Mouse (Mus musculus) stomach, embryonic 16.5 days (tissue): ENCODE measurements around the gene Cd79b. TPM values are rescaled to one million over a fixed set of nuclear protein-coding genes. Genes with fewer than 3 reads are reported as not detected.
A peak's percentile ranks its signal among the peaks of the same experiment; 100 is the strongest.
"Not testable (repeated sequence)": the region's sequence is repeated elsewhere in the genome, so short reads cannot be mapped to it uniquely, and the experiment has no call there.

ENCODE experiments used
- ATAC-seq: fragments of 200-750 bp; cut with Nextera tagmentation; 2 replicates; pipeline ENCODE4 v1.8.0; 2017; ENCODE audit warnings: moderate number of reproducible peaks, moderate TSS enrichment; ENCODE audit not compliant: insufficient read depth, low FRiP score
- H3K27ac ChIP-seq: fragments of 300-500 bp; sonication (generic); 2 replicates; pipeline ENCODE4 v1.5.1; 2014; ENCODE audit warnings: low read length
- H3K27me3 ChIP-seq: fragments of 300-500 bp; sonication (generic); 2 replicates; pipeline ENCODE4 v1.6.1; 2014; ENCODE audit warnings: low read length, control low read depth, mixed read lengths; ENCODE audit not compliant: control insufficient read depth, insufficient read depth
- H3K36me3 ChIP-seq: fragments of 300-500 bp; sonication (generic); 2 replicates; pipeline ENCODE4 v1.6.1; 2014; ENCODE audit warnings: low read length; ENCODE audit not compliant: control insufficient read depth, insufficient read depth
- H3K4me1 ChIP-seq: fragments of 300-500 bp; sonication (generic); 2 replicates; pipeline ENCODE4 v1.6.1; 2014; ENCODE audit warnings: low read length, control low read depth, mixed read lengths; ENCODE audit not compliant: control insufficient read depth, insufficient read depth
- H3K4me2 ChIP-seq: fragments of 300-500 bp; sonication (generic); 2 replicates; pipeline ENCODE4 v1.6.1; 2014; ENCODE audit warnings: low read depth, low read length, mixed read lengths
- H3K4me3 ChIP-seq: fragments of 300-500 bp; sonication (generic); replicated peaks from 2 replicates; pipeline ENCODE4 v1.5.1; 2014; ENCODE audit warnings: mild to moderate bottlenecking, low read length
- H3K9ac ChIP-seq: fragments of 300-500 bp; sonication (generic); 2 replicates; pipeline ENCODE4 v1.6.1; 2014; ENCODE audit warnings: low read length
- H3K9me3 ChIP-seq: fragments of 300-500 bp; sonication (generic); replicated peaks from 2 replicates; pipeline ENCODE4 v1.6.1; 2016; ENCODE audit warnings: low read length, control low read depth; ENCODE audit not compliant: control insufficient read depth
- WGBS: fragments of 180-500 bp; shearing (Covaris S2); extraction: QIAGEN DNeasy Blood & Tissue Kit; methylation state at CpG from one replicate; pipeline ENCODE4 v1.1.7; 2014; 5-methylcytosine and 5-hydroxymethylcytosine counted together
- polyA plus RNA-seq: library from polyadenylated mRNA; unstranded; fragments of >200 nt; fragmentation: Nextera tagmentation; extraction: Ambion mirVana; gene quantifications from 2 replicates; pipeline ENCODE4 v1.2.1, GENCODE M21; 2015

The Cd79b gene
- polyA plus RNA-seq, 1 experiment from 2014 or later: 3.6 TPM

DNA sequence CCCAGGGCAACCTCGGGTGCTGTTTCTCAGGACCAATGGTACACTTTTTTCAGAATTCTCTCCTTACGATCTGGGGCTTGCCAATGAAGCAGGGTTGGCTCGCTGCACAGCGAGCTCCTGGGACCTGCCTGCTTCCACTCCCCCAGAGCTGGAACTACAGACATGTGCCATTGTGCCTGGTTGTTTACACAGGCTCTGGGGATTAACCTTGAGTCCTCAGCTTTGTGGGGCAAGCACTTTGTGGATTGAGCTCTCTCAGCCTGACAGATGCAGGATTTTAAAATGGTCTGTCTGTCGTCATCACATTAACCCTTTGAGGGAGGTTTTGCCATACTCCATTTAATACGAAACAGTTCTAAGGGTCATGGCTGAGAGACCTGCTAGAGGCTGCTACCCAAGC is 30.3 kb upstream of the Cd79b start:
- H3K36me3 ChIP-seq: no peaks in the 10 kb centered on the region
- H3K4me2 ChIP-seq: no peak overlapping the region; the same call in 1 of the 2 replicates
- 30% methylated on average over 6 of the region's 6 CpGs for WGBS
- H3K27me3 ChIP-seq: no peaks in the 10 kb centered on the region
- no peaks in the 10 kb centered on the region for H3K9me3 ChIP-seq
- peak; percentile 52; the same call in 1 of the 2 replicates for ATAC-seq
- H3K4me3 ChIP-seq: no peak overlapping the region
- no peaks in the 10 kb centered on the region for H3K4me1 ChIP-seq
- no peak overlapping the region for H3K9ac ChIP-seq
- no peak overlapping the region for H3K27ac ChIP-seq

DNA sequence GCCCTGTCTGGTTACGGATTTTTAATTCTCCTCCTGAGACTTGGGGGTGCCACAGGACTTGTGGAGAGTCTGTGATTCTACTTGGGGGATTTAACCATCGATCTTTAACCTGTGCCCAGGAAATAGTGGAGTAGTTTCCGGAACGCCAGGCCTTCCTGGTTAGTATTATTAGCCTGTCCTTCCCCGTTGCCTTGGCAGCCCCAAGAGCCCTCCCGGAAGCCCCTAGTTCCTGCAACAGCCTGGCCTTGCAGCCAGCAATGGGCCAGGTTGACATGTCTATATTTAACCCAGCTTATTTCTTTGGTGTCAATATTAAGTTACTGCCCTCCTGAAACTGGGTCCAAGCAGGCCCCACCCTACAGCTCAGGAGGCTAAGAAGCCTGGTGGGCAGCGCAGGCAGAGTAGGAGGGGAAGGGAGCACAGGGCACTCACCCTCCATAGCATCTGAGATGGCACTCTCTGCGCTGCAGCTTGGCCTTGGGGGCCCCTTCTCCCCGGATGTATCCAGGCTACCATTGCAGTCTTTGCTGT is 26.5 kb upstream of the Cd79b start:
- Histone ChIP-seq H3K4me2 (no peak overlapping the region), H3K36me3 (no peaks in the 10 kb centered on the region), H3K9ac (no peak overlapping the region), H3K27me3 (no peaks in the 10 kb centered on the region), H3K4me1 (no peaks in the 10 kb centered on the region), H3K9me3 (no peaks in the 10 kb centered on the region), H3K27ac (no peak overlapping the region), H3K4me3 (no peak overlapping the region)
- 75% methylated on average over 9 of the region's 9 CpGs for WGBS
- ATAC-seq: no peak

DNA sequence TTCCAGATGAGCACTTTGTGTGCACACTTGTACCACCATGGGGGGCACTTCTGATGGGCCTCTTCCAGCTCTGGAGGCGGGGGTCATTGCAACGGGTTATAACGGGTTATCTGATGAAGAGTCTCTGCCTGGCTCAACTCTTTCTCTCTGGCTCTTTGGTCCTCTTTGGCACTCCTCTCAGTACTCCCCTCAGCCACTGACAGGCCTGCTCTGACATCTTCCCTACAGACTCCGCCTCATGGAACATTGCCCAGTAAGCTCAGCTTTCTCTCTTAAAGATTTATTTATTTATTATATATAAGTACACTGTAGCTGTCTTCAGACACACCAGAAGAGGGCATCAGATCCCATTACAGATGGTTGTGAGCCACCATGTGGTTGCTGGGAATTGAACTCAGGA is 24.8 kb upstream of the Cd79b start:
- WGBS: 76% methylated on average over 4 of the region's 4 CpGs

DNA sequence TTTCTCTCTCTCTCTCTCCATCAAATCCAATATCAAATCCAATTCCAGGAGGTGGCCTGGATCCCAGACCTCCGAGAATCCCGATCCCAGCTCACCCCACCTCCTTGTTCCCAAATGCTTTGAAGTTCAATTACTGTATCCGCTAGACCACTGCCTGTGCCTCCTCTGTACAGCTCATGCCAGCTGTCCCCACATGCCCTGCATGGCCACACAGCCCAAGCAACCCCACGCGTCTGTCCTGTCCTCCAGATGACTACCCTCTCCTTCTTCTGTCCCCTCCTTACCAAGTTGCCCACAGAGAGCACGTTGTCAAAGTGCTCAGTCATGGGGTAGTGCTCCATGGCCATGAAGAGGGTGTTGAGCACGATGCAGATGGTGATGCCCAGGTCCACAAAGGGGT is 24.3 kb upstream of the Cd79b start:
- Histone ChIP-seq H3K9me3 (no peaks in the 10 kb centered on the region), H3K4me1 (no peaks in the 10 kb centered on the region), H3K36me3 (no peaks in the 10 kb centered on the region), H3K27me3 (no peaks in the 10 kb centered on the region), H3K4me3 (no peak overlapping the region), H3K4me2 (no peak overlapping the region), H3K27ac (no peak overlapping the region), H3K9ac (no peak overlapping the region)
- 72% methylated on average over 7 of the region's 7 CpGs for whole genome bisulfite sequencing
- no peak for ATAC-seq

More for the DNA sequence above, 24.8 kb upstream of the Cd79b start:
- ATAC-seq, H3K27me3 ChIP-seq, H3K9me3 ChIP-seq, H3K27ac ChIP-seq, H3K9ac ChIP-seq, H3K4me2 ChIP-seq, H3K4me3 ChIP-seq, H3K4me1 ChIP-seq, H3K36me3 ChIP-seq: not testable (repeated sequence)

DNA sequence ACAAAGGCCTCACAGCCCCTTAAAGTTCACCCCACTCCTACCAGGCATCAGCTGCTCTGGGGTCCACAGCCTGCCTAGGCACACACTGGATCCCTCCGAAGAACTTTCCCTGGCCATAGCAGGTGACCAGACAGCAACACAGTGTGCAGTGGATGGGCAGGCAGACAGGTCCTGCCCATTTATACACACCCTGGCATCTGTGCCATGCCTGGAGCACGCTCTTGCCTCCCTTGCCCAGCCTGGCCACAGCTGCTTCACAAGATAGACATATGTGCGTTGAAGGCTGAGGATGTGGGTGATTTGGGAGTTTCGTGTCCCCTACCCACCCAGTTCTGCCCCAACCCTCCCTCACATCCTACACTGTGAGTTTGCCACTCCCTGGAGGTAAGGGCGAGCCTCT is 23.5 kb upstream of the Cd79b start:
- Histone ChIP-seq H3K9ac (no peak overlapping the region), H3K36me3 (no peaks in the 10 kb centered on the region), H3K27me3 (no peaks in the 10 kb centered on the region), H3K4me1 (no peaks in the 10 kb centered on the region), H3K4me2 (no peak overlapping the region), H3K4me3 (no peak overlapping the region), H3K9me3 (no peaks in the 10 kb centered on the region), H3K27ac (no peak overlapping the region)
- 75% methylated on average over 5 of the region's 5 CpGs for WGBS
- ATAC-seq: no peak

DNA sequence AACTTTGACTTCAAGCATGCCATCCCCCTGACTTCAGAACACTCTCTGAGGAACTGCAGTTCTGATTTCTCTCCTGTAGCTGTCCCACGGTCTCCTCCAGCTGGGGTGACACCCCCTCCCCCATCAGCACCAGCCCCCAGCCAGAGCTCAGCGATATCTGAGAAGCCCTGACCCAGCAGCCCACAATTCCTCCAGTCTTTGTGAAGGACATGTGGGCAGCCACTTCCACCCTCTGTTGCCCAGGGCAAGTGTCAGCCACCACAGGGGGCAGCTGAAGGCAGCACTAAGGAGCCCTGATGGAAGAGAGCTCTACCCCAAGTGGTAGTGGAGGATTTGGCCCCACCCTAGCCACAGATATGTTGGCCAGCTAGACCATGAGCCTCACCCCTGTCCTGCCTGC is 19.5 kb upstream of the Cd79b start:
- no peak for ATAC-seq
- Histone ChIP-seq H3K27me3 (no peaks in the 10 kb centered on the region), H3K4me1 (no peaks in the 10 kb centered on the region), H3K27ac (no peak overlapping the region), H3K36me3 (no peaks in the 10 kb centered on the region), H3K4me3 (no peak overlapping the region), H3K9ac (no peak overlapping the region), H3K9me3 (no peaks in the 10 kb centered on the region), H3K4me2 (no peak overlapping the region)
- 2% methylated on average over 2 of the region's 2 CpGs for WGBS

DNA sequence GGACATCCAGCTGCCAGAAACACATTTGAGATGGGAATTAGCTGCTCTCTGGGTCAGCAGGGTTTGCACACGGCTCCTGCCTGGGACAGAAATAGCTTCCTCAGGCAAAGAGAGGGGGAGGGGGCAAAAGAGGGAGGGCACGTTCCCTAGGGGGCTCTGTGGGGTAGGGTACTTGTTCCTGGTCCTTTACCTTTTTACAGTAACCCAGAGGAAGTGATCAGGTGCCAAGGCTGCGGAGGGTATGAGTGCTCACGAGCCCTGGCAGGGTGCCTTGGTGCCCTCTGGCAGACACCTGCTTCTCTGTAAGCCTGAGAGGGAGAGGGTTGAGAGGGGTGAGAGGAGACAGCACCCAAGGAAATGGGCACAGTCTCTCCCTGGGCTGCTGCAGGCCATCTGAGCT is 17.9 kb upstream of the Cd79b start:
- Histone ChIP-seq H3K4me1 (no peaks in the 10 kb centered on the region), H3K27ac (no peak overlapping the region), H3K27me3 (no peaks in the 10 kb centered on the region), H3K4me3 (no peak overlapping the region), H3K4me2 (no peak overlapping the region), H3K36me3 (no peaks in the 10 kb centered on the region), H3K9ac (no peak overlapping the region), H3K9me3 (no peaks in the 10 kb centered on the region)
- 56% methylated on average over 4 of the region's 4 CpGs for WGBS
- no peak for ATAC-seq

DNA sequence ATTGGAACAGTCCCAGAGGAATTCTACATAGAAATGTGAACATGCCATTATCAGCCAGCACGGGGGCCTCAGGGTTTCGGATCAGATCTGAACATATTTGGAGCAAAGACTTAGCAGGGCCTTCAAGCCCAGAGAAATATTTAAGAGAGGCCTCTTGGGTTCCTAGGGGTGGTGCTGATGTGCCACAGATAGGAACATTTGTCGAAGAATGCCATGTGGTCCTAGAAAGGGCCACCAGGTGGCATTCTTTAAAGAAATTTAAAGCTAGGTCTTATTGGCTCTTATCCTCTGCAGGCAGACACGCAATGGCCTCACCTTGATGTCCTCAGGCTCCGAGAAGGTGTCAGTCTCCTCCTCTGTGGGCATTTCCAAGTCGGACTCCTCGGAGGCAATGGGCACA is 15.1 kb upstream of the Cd79b start:
- no peak overlapping the region for H3K4me3 ChIP-seq
- no peaks in the 10 kb centered on the region for H3K4me1 ChIP-seq
- WGBS: 56% methylated on average over 7 of the region's 7 CpGs
- H3K9ac ChIP-seq: no peak overlapping the region
- H3K27ac ChIP-seq: no peak overlapping the region
- no peak; the same call in 1 of the 2 replicates for ATAC-seq
- H3K9me3 ChIP-seq: no peaks in the 10 kb centered on the region
- H3K4me2 ChIP-seq: no peak overlapping the region
- H3K27me3 ChIP-seq: no peaks in the 10 kb centered on the region
- H3K36me3 ChIP-seq: no peaks in the 10 kb centered on the region

DNA sequence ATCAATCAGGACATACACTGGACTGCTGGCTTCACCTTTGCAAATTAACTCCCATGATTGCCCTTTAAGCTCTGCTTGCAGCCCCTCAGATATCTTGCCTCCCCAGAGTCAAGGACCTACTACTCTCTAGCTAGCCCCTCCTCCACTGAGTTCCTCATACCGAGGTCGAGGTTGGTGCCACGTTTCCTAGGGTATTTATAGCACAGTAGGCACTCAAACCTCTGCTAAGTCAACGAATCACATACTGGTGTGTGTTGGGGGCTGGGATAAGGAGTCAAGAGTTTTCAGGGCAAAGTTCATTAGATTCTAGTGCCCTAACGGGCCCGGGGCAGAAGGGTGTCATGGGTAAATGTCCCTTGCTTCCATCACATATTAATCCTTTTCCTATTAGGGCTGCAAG is 14.6 kb upstream of the Cd79b start:
- WGBS: 40% methylated on average over 6 of the region's 6 CpGs
- no peak for ATAC-seq
- no peaks in the 10 kb centered on the region for H3K4me1 ChIP-seq
- no peaks in the 10 kb centered on the region for H3K9me3 ChIP-seq
- no peaks in the 10 kb centered on the region for H3K36me3 ChIP-seq
- no peak overlapping the region for H3K4me2 ChIP-seq
- no peaks in the 10 kb centered on the region for H3K27me3 ChIP-seq
- no peak overlapping the region for H3K9ac ChIP-seq
- H3K4me3 ChIP-seq: no peak overlapping the region
- no peak overlapping the region for H3K27ac ChIP-seq

DNA sequence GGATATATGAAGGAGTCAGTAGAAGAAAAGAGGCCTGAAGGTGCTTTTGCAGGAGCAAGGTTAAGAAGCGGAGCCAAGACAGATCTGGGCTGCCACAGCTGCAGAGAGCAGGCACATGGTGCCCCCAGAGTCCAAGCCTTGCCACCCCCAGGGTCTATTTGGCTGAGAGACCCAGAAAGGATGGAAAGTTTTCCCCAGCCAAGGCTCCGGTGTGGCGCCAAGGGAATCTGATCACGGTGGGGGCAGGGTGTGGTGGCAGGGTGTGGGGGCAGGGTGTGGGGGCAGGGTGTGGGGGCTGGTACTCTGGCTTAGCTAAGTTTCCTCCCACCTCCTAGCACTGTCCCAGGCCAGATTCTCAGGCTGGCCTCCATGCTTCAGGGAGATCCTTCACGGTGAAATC is 14.0 kb upstream of the Cd79b start:
- no peak for ATAC-seq
- WGBS: 42% methylated on average over 5 of the region's 5 CpGs
- H3K4me2 ChIP-seq: no peak overlapping the region
- no peak overlapping the region for H3K4me3 ChIP-seq
- no peak overlapping the region for H3K9ac ChIP-seq
- H3K9me3 ChIP-seq: no peaks in the 10 kb centered on the region
- no peaks in the 10 kb centered on the region for H3K27me3 ChIP-seq
- H3K27ac ChIP-seq: no peak overlapping the region
- H3K4me1 ChIP-seq: no peaks in the 10 kb centered on the region
- H3K36me3 ChIP-seq: no peaks in the 10 kb centered on the region
